Mouse (Mus musculus): ENCODE measurements at regions not wholly inside any gene's neighbourhood (a gene's known extent, or its start where the extent isn't known, plus 50 kb on each side); places are given as distances from the start of the nearest gene placed in this dataset.

GRCm38 (mm10) chr11:65365751-65366559, 96.2 kb upstream of the Myocd start:
- intact Hi-C loops (cut with DNase I): no loop called here

- intact Hi-C loops (cut with DNase I): no loop called here
Measured at GRCm38 (mm10) chr11:65364910-65365309, 95.1 kb upstream of the Myocd start.

GRCm38 (mm10) chr11:65363846-65364245, 94.1 kb upstream of the Myocd start:
- intact Hi-C loops (cut with DNase I): no loop called here

GRCm38 (mm10) chr11:65360729-65361128, 90.9 kb upstream of the Myocd start:
- intact Hi-C loops (cut with DNase I): no loop called here

GRCm38 (mm10) chr11:65358908-65359307, 89.1 kb upstream of the Myocd start:
- intact Hi-C loops (cut with DNase I): no loop called here

GRCm38 (mm10) chr11:65352516-65352915, 82.7 kb upstream of the Myocd start:
- intact Hi-C loops (cut with DNase I): no loop called here

GRCm38 (mm10) chr11:65349013-65349412, 79.2 kb upstream of the Myocd start:
- intact Hi-C loops (cut with DNase I): no loop called here

GRCm38 (mm10) chr11:65341683-65342440, 72.1 kb upstream of the Myocd start:
- intact Hi-C loops (cut with DNase I): no loop called here

GRCm38 (mm10) chr11:65334286-65334685, 64.5 kb upstream of the Myocd start:
- intact Hi-C loops (cut with DNase I): no loop called here

GRCm38 (mm10) chr11:65333101-65333500, 63.3 kb upstream of the Myocd start:
- intact Hi-C loops (cut with DNase I): no loop called here

- intact Hi-C loops (cut with DNase I): no loop called here
Measured at GRCm38 (mm10) chr11:65322877-65323440, 53.2 kb upstream of the Myocd start.
